Mouse (Mus musculus) midbrain, embryonic 13.5 days (tissue): ENCODE results near the gene BC035947. TPM values are rescaled to one million over a fixed set of nuclear protein-coding genes. Genes with fewer than 3 reads are reported as not detected.

Source experiments
- polyA plus RNA-seq: library from polyadenylated mRNA; unstranded; fragments of >200 nt; fragmentation: Nextera tagmentation; extraction: Ambion mirVana; gene quantifications from 2 replicates; pipeline ENCODE4 v1.2.1, GENCODE M21; 2015

BC035947 gene
- polyA plus RNA-seq, 1 experiment from 2014 or later, result 0.66 TPM

Other genes starting within 250 kb of the BC035947 start
- 1.1 and 1.6 TPM in 2 replicates for gene Sgpp2, start 201.8 kb downstream of the BC035947 start, polyA plus RNA-seq
- 138 and 140 TPM in 2 replicates for gene Farsb, start 23.3 kb downstream of the BC035947 start, polyA plus RNA-seq
- 0.19 and 0.79 TPM in 2 replicates for gene Mogat1, start 1.2 kb downstream of the BC035947 start, polyA plus RNA-seq
- gene Acsl3, start 145.7 kb upstream of the BC035947 start, polyA plus RNA-seq, result 75.0 and 77.8 TPM in 2 replicates
- gene Utp14b, start 145.9 kb upstream of the BC035947 start, polyA plus RNA-seq, result 3.0 and 3.1 TPM in 2 replicates